Mouse (Mus musculus) testis, adult 2 months (tissue): Measurements from ENCODE around the gene Vmn1r41.

ENCODE experiments used
- CTCF ChIP-seq: fragments of 200-500 bp; IDR thresholded peaks from 2 replicates; pipeline ENCODE4 v1.5.1; 2012; ENCODE audit warnings: low read depth, mild to moderate bottlenecking, inconsistent platforms, low read length, moderate library complexity; ENCODE audit not compliant: control insufficient read depth, insufficient read depth, insufficient replicate concordance
- POLR2A ChIP-seq: fragments of 200-500 bp; IDR thresholded peaks from 2 replicates; pipeline ENCODE4 v1.6.1; 2012; ENCODE audit warnings: low read depth, mild to moderate bottlenecking, inconsistent platforms, low read length, moderate library complexity; ENCODE audit not compliant: control insufficient read depth

GRCm38 (mm10) chr6:89707240-89707639 is 33.3 kb upstream of the Vmn1r41 start, which contains the start of gene Vmn1r40:
- TF ChIP-seq CTCF (no peak), POLR2A (no peak)
